Mouse (Mus musculus) liver, postnatal 0 days (tissue): ENCODE measurements around the gene Zfp410.

Source experiments
- CTCF ChIP-seq: sonication (generic); IDR thresholded peaks from 2 replicates; pipeline ENCODE4 v1.5.1; 2016; ENCODE audit warnings: antibody characterized with exemption, low read depth
- EP300 ChIP-seq: IDR thresholded peaks from 2 replicates; pipeline ENCODE4 v1.6.1; 2016; ENCODE audit warnings: antibody characterized with exemption, low read depth, mild to moderate bottlenecking

GRCm38 (mm10) chr12:84392681-84393080 is 76.0 kb downstream of the Zfp410 start:
- TF ChIP-seq CTCF (no peak), EP300 (no peak)
